Mouse (Mus musculus): Measurements from ENCODE around the gene Mcf2l. TPM values are rescaled to one million over a fixed set of nuclear protein-coding genes. Genes with fewer than 3 reads are reported as not detected.

Mcf2l gene
- 10 to 100 TPM; 75.1 to 93.4 TPM for total RNA-seq (2021)
- long read RNA-seq, experiment 1, partial matches to known transcripts, result 18 of 25 reads
- long read RNA-seq, experiment 1, other reads (novel, unspliced or antisense), result 7 of 25 reads
- long read RNA-seq, experiment 2, partial matches to known transcripts, result 3 of 14 reads
- long read RNA-seq, experiment 2, other reads (novel, unspliced or antisense), result 11 of 14 reads

- peak; percentile 43 to 56 for DNase-seq
Measured at GRCm38 (mm10) chr8:12873357-12874046, at the start of gene Mcf2l. Gene Mcf2l, plus strand, starts transcription at chr8:12873806.

GRCm38 (mm10) chr8:12824562-12824961 is 49.0 kb upstream of the Mcf2l start:
- no peak for DNase-seq

- DNase-seq, result no peak
Measured at GRCm38 (mm10) chr8:12825236-12825635, 48.4 kb upstream of the Mcf2l start.

GRCm38 (mm10) chr8:12825686-12826237 is 47.8 kb upstream of the Mcf2l start:
- DNase-seq, result no peak

GRCm38 (mm10) chr8:12827124-12827523 is 46.5 kb upstream of the Mcf2l start:
- no peak for DNase-seq

GRCm38 (mm10) chr8:12828298-12828697 is 45.3 kb upstream of the Mcf2l start:
- no peak for DNase-seq

- DNase-seq, result no peak
Measured at GRCm38 (mm10) chr8:12829381-12829780, 44.2 kb upstream of the Mcf2l start.

- DNase-seq, result no peak
Measured at GRCm38 (mm10) chr8:12831659-12832589, 41.7 kb upstream of the Mcf2l start.

GRCm38 (mm10) chr8:12833616-12834015 is 40.0 kb upstream of the Mcf2l start:
- peak; percentile 49 to 77 for DNase-seq

GRCm38 (mm10) chr8:12840834-12841233 is 32.8 kb upstream of the Mcf2l start:
- DNase-seq, result no peak

GRCm38 (mm10) chr8:12842342-12842995 is 31.1 kb upstream of the Mcf2l start:
- no peak for DNase-seq

GRCm38 (mm10) chr8:12844347-12844950 is 29.2 kb upstream of the Mcf2l start:
- DNase-seq, result no peak

- DNase-seq, result no peak
Measured at GRCm38 (mm10) chr8:12846447-12846846, 27.2 kb upstream of the Mcf2l start.

- DNase-seq, result no peak
Measured at GRCm38 (mm10) chr8:12851241-12851640, 22.4 kb upstream of the Mcf2l start.

GRCm38 (mm10) chr8:12856038-12856437 is 17.6 kb upstream of the Mcf2l start:
- DNase-seq, result peak; percentile 38 to 57

- DNase-seq, result no peak
Measured at GRCm38 (mm10) chr8:12863061-12863460, 10.5 kb upstream of the Mcf2l start.

GRCm38 (mm10) chr8:12863608-12864007 is 10.0 kb upstream of the Mcf2l start:
- DNase-seq, result no peak

GRCm38 (mm10) chr8:12865790-12866189 is 7.8 kb upstream of the Mcf2l start:
- DNase-seq, result no peak

- no peak for DNase-seq
Measured at GRCm38 (mm10) chr8:12869661-12870060, 3.9 kb upstream of the Mcf2l start.

GRCm38 (mm10) chr8:12870656-12871055 is 3.0 kb upstream of the Mcf2l start:
- DNase-seq, result no peak

GRCm38 (mm10) chr8:12871461-12871860 is 2.1 kb upstream of the Mcf2l start:
- DNase-seq, result no peak

- DNase-seq, result no peak
Measured at GRCm38 (mm10) chr8:12872983-12873356, 636 bp upstream of the Mcf2l start.

Measured in heart, adult 18-20 months (tissue).